Comparison of ENCODE assay signal across 12 mouse cellular contexts in the genomic region with DNA sequence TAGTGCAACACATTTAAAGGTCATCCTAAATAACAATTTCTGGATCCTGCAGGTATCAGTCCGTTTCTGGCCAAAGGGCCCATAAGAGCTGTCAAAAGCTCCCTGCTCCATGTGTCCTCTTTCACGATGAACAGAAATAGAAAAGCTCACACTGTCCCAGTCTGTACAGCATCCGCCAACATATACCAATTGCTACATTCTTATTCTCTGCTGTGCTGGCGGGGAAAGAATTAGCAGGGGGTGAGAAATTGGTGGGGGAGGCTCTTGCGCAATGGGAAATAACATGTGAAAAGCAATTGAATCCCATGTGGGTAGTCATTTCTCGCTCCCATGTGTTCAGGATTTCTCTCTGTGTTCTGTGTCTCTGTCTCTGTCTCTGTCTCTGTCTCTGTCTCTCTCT.
"Had no signal": no experiment of that assay in that cellular context is flagged by ENCODE, and none has a peak within 500 bp of the region (broad histone marks: within the 10 kb centered on the region; RNA-seq: fewer than 3 reads in every experiment).

No protein-coding gene starts in this region.

- H3K4me3 ChIP-seq: intestine, embryonic 15.5 days; limb, embryonic 12.5 days; midbrain, embryonic 13.5 days; stomach, embryonic 15.5 days had no signal

- H3K27me3 ChIP-seq: intestine, embryonic 15.5 days; limb, embryonic 12.5 days; midbrain, embryonic 13.5 days; stomach, embryonic 15.5 days had no signal

- H3K36me3 ChIP-seq: intestine, embryonic 15.5 days; limb, embryonic 12.5 days; midbrain, embryonic 13.5 days; stomach, embryonic 15.5 days had no signal

- H3K9ac ChIP-seq: intestine, embryonic 15.5 days; limb, embryonic 12.5 days; liver, embryonic 14.5 days; midbrain, embryonic 13.5 days; stomach, embryonic 15.5 days had no signal

- DNase-seq: kidney, adult 18-20 months; kidney, postnatal 10 days; kidney, postnatal 4 days; liver; lung, adult 18-20 months; right cerebral cortex, postnatal 14 days; thymus, postnatal 36 days had no signal

- H3K4me1 ChIP-seq: intestine, embryonic 15.5 days; midbrain, embryonic 13.5 days; stomach, embryonic 15.5 days had no signal

- H3K9me3 ChIP-seq: intestine, embryonic 15.5 days; limb, embryonic 12.5 days; midbrain, embryonic 13.5 days; stomach, embryonic 15.5 days had no signal

- ATAC-seq: midbrain, embryonic 13.5 days had no signal

- H3K27ac ChIP-seq: intestine, embryonic 15.5 days; limb, embryonic 12.5 days; liver, embryonic 14.5 days; midbrain, embryonic 13.5 days; stomach, embryonic 15.5 days had no signal

- H3K4me2 ChIP-seq: intestine, embryonic 15.5 days; limb, embryonic 12.5 days; midbrain, embryonic 13.5 days; stomach, embryonic 15.5 days had no signal
